Mouse (Mus musculus) bone marrow macrophage, adult 2 months (primary cell): ENCODE data around the gene Minos1.

ENCODE experiments used
- CTCF ChIP-seq: IDR thresholded peaks from 2 replicates; pipeline ENCODE4 v1.5.1; 2012; ENCODE audit warnings: low read depth, mild to moderate bottlenecking, low read length, moderate library complexity
- POLR2A ChIP-seq: IDR thresholded peaks from 2 replicates; pipeline ENCODE4 v1.6.1; 2012; ENCODE audit warnings: mild to moderate bottlenecking, low read depth, low read length, borderline replicate concordance

GRCm38 (mm10) chr4:139169748-139170279, 38.9 kb upstream of the Minos1 start:
- TF ChIP-seq POLR2A (no peak), CTCF (no peak)
